Mouse (Mus musculus): ENCODE measurements at regions not wholly inside any gene's neighbourhood (a gene's known extent, or its start where the extent isn't known, plus 50 kb on each side); places are given as distances from the start of the nearest gene placed in this dataset.
"Not testable (repeated sequence)": the region's sequence is repeated elsewhere in the genome, so short reads cannot be mapped to it uniquely, and the experiment has no call there.

DNA sequence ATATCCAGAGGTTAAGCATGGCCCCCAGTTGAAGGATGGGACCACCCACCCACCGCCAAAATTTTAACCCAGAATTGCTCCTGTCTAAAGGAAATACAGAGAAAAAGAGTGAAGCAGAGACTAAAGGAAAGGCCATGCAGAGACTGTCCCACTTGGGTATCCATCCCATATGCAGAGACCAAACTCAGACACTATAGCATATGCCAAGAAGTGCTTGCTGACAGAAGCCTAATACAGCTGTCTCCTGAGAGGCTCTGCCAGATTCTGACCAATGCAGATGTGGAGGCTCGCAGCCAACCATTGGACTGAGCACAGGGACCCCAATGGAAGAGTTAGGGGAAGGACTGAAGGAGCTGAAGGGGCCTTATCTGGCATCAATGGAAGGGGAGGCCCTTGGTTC lies 206.2 kb upstream of the Fbxl7 start:
- not testable (repeated sequence) for TF ChIP-seq POLR2A (IDR thresholded peaks at IDR 0.05; ENCODE audit: low read depth, low read length); CTCF (IDR thresholded peaks at IDR 0.05; ENCODE audit: extremely low read depth, insufficient read length, insufficient replicate concordance, low read depth, low read length)

All from small intestine, adult 2 months (tissue).